Mouse (Mus musculus) erythroblast, embryonic 14.5 days (primary cell): ENCODE measurements around the gene Npb.

ENCODE experiments used
- GATA1 ChIP-seq: IDR thresholded peaks from 2 replicates; pipeline ENCODE4 v1.6.1; 2012; ENCODE audit warnings: low read length, inconsistent platforms, mixed read lengths
- TAL1 ChIP-seq: IDR thresholded peaks from 3 replicates; pipeline ENCODE4 v1.6.1; 2012; ENCODE audit warnings: low read length, inconsistent platforms, mixed read lengths

DNA sequence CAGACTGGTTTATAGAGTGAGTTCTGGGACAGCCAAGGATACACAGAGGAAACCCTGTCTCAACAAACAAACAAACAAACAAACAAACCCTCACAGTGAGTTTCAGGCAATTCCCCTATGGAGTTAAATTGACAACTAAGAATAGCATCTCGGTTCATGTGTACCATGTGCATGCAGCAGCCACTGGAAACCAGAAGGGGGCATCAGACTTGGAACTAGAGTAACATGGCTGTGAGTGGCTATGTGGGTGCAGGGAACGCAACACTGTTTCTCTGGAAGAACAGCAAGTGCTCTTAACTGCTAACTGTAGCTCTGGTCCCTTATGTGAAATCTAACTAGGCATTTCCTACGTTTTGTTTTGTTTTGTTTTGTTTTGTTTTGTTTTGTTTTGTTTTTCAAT lies 43.6 kb downstream of the Npb start:
- TF ChIP-seq GATA1, result no peak
- no peak for TF ChIP-seq TAL1
